Mouse (Mus musculus) CH12.LX (cell line): ENCODE results near the gene Hoxb2. TPM values are rescaled to one million over a fixed set of nuclear protein-coding genes. Genes with fewer than 3 reads are reported as not detected.

Experiments used
- DNase-seq: peaks from one replicate; pipeline ENCODE4 v3.0.0-alpha.2; 2013; ENCODE audit errors: extremely low read depth
- H3K27ac ChIP-seq: 2 replicates; pipeline ENCODE4 v1.5.1; 2012; ENCODE audit warnings: low read depth, mild to moderate bottlenecking, control low read depth, moderate library complexity; ENCODE audit not compliant: insufficient read depth
- H3K27me3 ChIP-seq: replicated peaks from 2 replicates; pipeline ENCODE3; 2012; ENCODE audit warnings: inconsistent platforms
- H3K36me3 ChIP-seq, 2 experiments: replicated peaks in 1 of 2; 2 replicates each; pipeline versions ENCODE3 to v1.6.1; 2012; ENCODE audit warnings: inconsistent platforms in 1 of 2, low read length in 1 of 2, mild to moderate bottlenecking in 1 of 2, mixed read lengths in 1 of 2, moderate library complexity in 1 of 2; ENCODE audit not compliant: control insufficient read depth in 1 of 2, insufficient read depth in 1 of 2
- H3K4me1 ChIP-seq, 2 experiments: 2 replicates each; pipeline ENCODE4 v1.6.1; 2012; ENCODE audit warnings: inconsistent platforms in 1 of 2, moderate library complexity in 1 of 2; ENCODE audit not compliant: insufficient read depth in 2 of 2, control insufficient read depth in 1 of 2
- H3K4me2 ChIP-seq: 2 replicates; pipeline ENCODE4 v1.6.1; 2012; ENCODE audit warnings: low read depth, mild to moderate bottlenecking, control low read depth; ENCODE audit not compliant: poor library complexity, insufficient read depth, severe bottlenecking
- H3K4me3 ChIP-seq, 3 experiments: fragments of 150-350 bp in 1 of 3; sonication (generic) in 1 of 3; replicated peaks in 1 of 3; 2 replicates each; pipeline versions ENCODE3 to v1.5.1; 2011 to 2012; ENCODE audit warnings: low read depth in 2 of 3, low read length in 2 of 3, mild to moderate bottlenecking in 2 of 3, moderate library complexity in 2 of 3, control low read depth in 1 of 3, improper control_type of control experiment in 1 of 3, inconsistent platforms in 1 of 3, mixed read lengths in 1 of 3; ENCODE audit not compliant: poor library complexity in 1 of 3
- H3K79me2 ChIP-seq: replicated peaks from 2 replicates; pipeline ENCODE4 v1.6.1; 2012; ENCODE audit warnings: mild to moderate bottlenecking, moderate library complexity; ENCODE audit not compliant: control insufficient read depth, poor library complexity, insufficient read depth, severe bottlenecking; ENCODE audit errors: extremely low read depth
- H3K9ac ChIP-seq: 2 replicates; pipeline ENCODE4 v1.6.1; 2012; ENCODE audit warnings: low read depth, mild to moderate bottlenecking, control low read depth, moderate library complexity; ENCODE audit not compliant: insufficient read depth
- H3K9me3 ChIP-seq: replicated peaks from 2 replicates; pipeline ENCODE3; 2012; ENCODE audit warnings: low read length, inconsistent platforms, mixed read lengths
- BHLHE40 ChIP-seq: IDR thresholded peaks from 2 replicates; pipeline ENCODE4 v1.6.1; 2011; ENCODE audit warnings: mild to moderate bottlenecking, low read depth, low read length, improper control_type of control experiment
- CHD1 ChIP-seq: IDR thresholded peaks from 2 replicates; pipeline ENCODE4 v1.6.1; 2012; ENCODE audit warnings: low read depth, low read length, improper control_type of control experiment, inconsistent platforms
- CHD2 ChIP-seq: IDR thresholded peaks from 2 replicates; pipeline ENCODE4 v1.6.1; 2011; ENCODE audit warnings: low read length, improper control_type of control experiment
- E2F4 ChIP-seq: IDR thresholded peaks from 2 replicates; pipeline ENCODE4 v1.6.1; 2011; ENCODE audit warnings: low read depth, low read length, improper control_type of control experiment; ENCODE audit not compliant: insufficient replicate concordance
- ELF1 ChIP-seq: IDR thresholded peaks from 2 replicates; pipeline ENCODE4 v1.6.1; 2014; ENCODE audit warnings: low read depth, mild to moderate bottlenecking, inconsistent platforms, low read length, improper control_type of control experiment
- ETS1 ChIP-seq: conservative IDR thresholded peaks from 2 replicates; pipeline ENCODE4 v1.6.1; 2012; ENCODE audit warnings: low read depth, mild to moderate bottlenecking, inconsistent platforms, low read length, improper control_type of control experiment, moderate library complexity
- GABPA ChIP-seq: IDR thresholded peaks from 2 replicates; pipeline ENCODE4 v1.6.1; 2012; ENCODE audit warnings: low read depth, low read length, improper control_type of control experiment, inconsistent platforms; ENCODE audit not compliant: insufficient replicate concordance
- IRF4 ChIP-seq: IDR thresholded peaks from 2 replicates; pipeline ENCODE4 v1.6.1; 2014; ENCODE audit warnings: low read depth, mild to moderate bottlenecking, inconsistent platforms, low read length, improper control_type of control experiment
- JUND ChIP-seq: conservative IDR thresholded peaks from 2 replicates; pipeline ENCODE4 v1.6.1; 2011; ENCODE audit warnings: low read depth, low read length, improper control_type of control experiment
- KAT2A ChIP-seq: IDR thresholded peaks from 2 replicates; pipeline ENCODE4 v1.6.1; 2012; ENCODE audit warnings: low read length, improper control_type of control experiment, inconsistent platforms; ENCODE audit not compliant: insufficient replicate concordance
- MAZ ChIP-seq: IDR thresholded peaks from 2 replicates; pipeline ENCODE4 v1.6.1; 2012; ENCODE audit warnings: low read depth, mild to moderate bottlenecking, inconsistent platforms, low read length, improper control_type of control experiment, moderate library complexity
- MXI1 ChIP-seq: IDR thresholded peaks from 2 replicates; pipeline ENCODE4 v1.6.1; 2011; ENCODE audit warnings: mild to moderate bottlenecking, low read depth, low read length, improper control_type of control experiment
- NELFE ChIP-seq: IDR thresholded peaks from 2 replicates; pipeline ENCODE4 v1.6.1; 2011; ENCODE audit warnings: low read depth, low read length, improper control_type of control experiment
- POLR2AphosphoS2 ChIP-seq: IDR thresholded peaks from 2 replicates; pipeline ENCODE4 v1.6.1; 2011; ENCODE audit warnings: low read depth, low read length, improper control_type of control experiment
- TBP ChIP-seq: conservative IDR thresholded peaks from 2 replicates; pipeline ENCODE4 v1.6.1; 2011; ENCODE audit warnings: low read depth, low read length, improper control_type of control experiment
- TCF12 ChIP-seq: IDR thresholded peaks from 2 replicates; pipeline ENCODE4 v1.6.1; 2014; ENCODE audit warnings: low read depth, mild to moderate bottlenecking, inconsistent platforms, low read length, improper control_type of control experiment
- UBTF ChIP-seq: IDR thresholded peaks from 2 replicates; pipeline ENCODE4 v1.6.1; 2012; ENCODE audit warnings: low read depth, mild to moderate bottlenecking, inconsistent platforms, low read length, improper control_type of control experiment, moderate library complexity
- ZKSCAN1 ChIP-seq: IDR thresholded peaks from 2 replicates; pipeline ENCODE4 v1.6.1; 2012; ENCODE audit warnings: low read depth, inconsistent platforms, low read length, improper control_type of control experiment, borderline replicate concordance
- ZMIZ1 ChIP-seq: IDR thresholded peaks from 2 replicates; pipeline ENCODE4 v1.6.1; 2012; ENCODE audit warnings: low read depth, mild to moderate bottlenecking, inconsistent platforms, low read length, improper control_type of control experiment
- ZNF384 ChIP-seq: IDR thresholded peaks from 2 replicates; pipeline ENCODE4 v1.6.1; 2012; ENCODE audit warnings: low read depth, low read length, improper control_type of control experiment, inconsistent platforms
- dilution Hi-C: fragments of 300-500 bp; cut with MboI; formaldehyde crosslinking; loops from 2 replicates; pipeline ENCODE4 v1.14.3; 2020; ENCODE audit warnings: low sequenced_read_pairs; ENCODE audit not compliant: extremely low pct_unique_long_range_greater_than_20kb, extremely low pct_ligation_motif_present
- in situ Hi-C: fragments of 300-500 bp; cut with MboI; formaldehyde crosslinking; loops from 3 replicates; pipeline ENCODE4 v1.14.3; 2019; ENCODE audit warnings: low sequenced_read_pairs, low pct_ligation_motif_present, low pct_unique_long_range_greater_than_20kb, mixed read lengths
- polyA plus RNA-seq: library from polyadenylated mRNA; unstranded; fragments of >175 nt; gene quantifications from 2 replicates; pipeline ENCODE4 v1.2.1, GENCODE M21; 2012; ENCODE audit warnings: low read depth; ENCODE audit not compliant: insufficient read length
- total RNA-seq, 2 experiments: library from RNA; depleted of rRNA; stranded (reverse); fragments of 300-350 nt in 1 of 2; fragments of >200 nt in 1 of 2; gene quantifications; 2 replicates each; pipeline ENCODE4 v1.2.3; 2012 to 2014

The Hoxb2 gene
- total and polyA plus RNA-seq, 3 experiments, result not detected

DNA sequence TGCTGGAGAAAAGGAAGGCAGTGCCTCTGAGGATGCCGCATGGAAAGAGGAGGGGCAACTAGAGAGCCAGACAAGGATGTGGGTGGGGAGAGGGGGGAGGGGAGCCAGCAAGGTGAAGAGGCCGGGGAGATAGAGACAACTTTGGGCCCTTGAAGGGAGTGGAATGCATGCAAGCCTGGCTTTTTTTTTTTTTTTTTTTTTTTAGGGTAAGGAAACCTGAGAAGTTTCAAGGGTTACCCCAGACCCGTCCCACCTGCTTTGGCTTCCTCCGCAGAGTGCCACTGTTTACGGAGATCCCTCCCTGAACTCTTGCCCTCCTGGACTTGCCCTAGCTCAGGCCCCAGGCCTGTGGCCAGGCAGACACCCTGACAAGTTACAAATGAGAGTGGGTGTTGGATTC lies 13.5 kb downstream of the Hoxb2 start:
- in situ Hi-C loops (no loop called here), dilution Hi-C loops (no loop called here)
- DNase-seq, result no peak
- Histone ChIP-seq H3K9ac (no peak overlapping the region), H3K4me1 (no peaks in the 10 kb centered on the region; a peak in 1 of 4 replicates), H3K9me3 (no peaks in the 10 kb centered on the region), H3K4me3 (no peak overlapping the region), H3K27ac (no peak overlapping the region), H3K79me2 (no peaks in the 10 kb centered on the region), H3K36me3 (no peaks in the 10 kb centered on the region), H3K27me3 (peaks cover 84% of the 10 kb centered on the region), H3K4me2 (no peak overlapping the region)
- no peak for TF ChIP-seq JUND
- 0 out of 2 replicates have a peak, but pooled peaks have one; percentile 20 for TF ChIP-seq ZNF384

DNA sequence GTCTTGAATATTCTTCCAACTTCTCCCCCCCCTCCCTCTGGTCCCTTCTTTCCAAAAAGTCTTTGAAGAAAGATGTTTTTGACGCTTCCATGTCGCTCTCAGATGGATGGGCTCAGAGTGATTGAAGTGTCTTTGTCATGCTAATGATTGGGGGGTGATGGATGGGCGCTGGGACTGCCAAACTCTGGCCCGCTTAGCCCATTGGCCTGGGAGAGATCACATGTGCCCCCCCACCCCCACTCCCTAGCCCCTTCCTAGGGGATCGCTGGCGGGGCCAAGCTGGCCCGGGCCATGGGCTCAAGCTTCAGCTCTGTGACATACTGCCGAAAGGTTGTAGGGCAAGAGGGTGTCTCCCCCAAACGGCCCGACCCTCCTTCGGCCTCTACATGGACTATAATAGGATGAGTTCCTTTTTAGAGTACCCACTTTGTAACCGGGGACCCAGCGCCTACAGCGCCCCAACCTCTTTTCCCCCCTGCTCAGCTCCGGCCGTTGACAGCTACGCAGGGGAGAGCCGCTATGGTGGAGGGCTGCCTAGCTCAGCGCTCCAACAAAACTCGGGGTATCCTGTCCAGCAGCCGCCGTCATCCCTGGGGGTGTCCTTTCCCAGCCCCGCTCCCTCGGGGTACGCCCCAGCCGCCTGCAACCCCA lies 15.2 kb downstream of the Hoxb2 start, which contains the start of gene Hoxb1:
Hoxb1 (plus strand) TSS at position 312 of the 651 bp plus-strand sequence.
- in situ Hi-C loops (no loop called here), dilution Hi-C loops (no loop called here)
- Histone ChIP-seq H3K9me3 (no peaks in the 10 kb centered on the region), H3K36me3 (no peaks in the 10 kb centered on the region), H3K4me3 (no peak within 1 kb of the TSS), H3K9ac (no peak within 1 kb of the TSS), H3K79me2 (no peaks in the 10 kb centered on the region), H3K27me3 (peaks cover 92% of the 10 kb centered on the region), H3K4me1 (no peaks in the 10 kb centered on the region; a peak in 1 of 4 replicates), H3K27ac (no peak within 1 kb of the TSS), H3K4me2 (no peak within 1 kb of the TSS)
- DNase-seq, result no peak
- no peak for TF ChIP-seq MXI1
- no peak for TF ChIP-seq ETS1
- TF ChIP-seq ELF1, result no peak
- no peak for TF ChIP-seq E2F4
- TF ChIP-seq KAT2A, result no peak
- TF ChIP-seq MAZ, result no peak
- TF ChIP-seq TCF12, result no peak
- TF ChIP-seq TBP, result no peak
- TF ChIP-seq GABPA, result no peak
- TF ChIP-seq NELFE, result no peak
- TF ChIP-seq POLR2AphosphoS2, result no peak
- TF ChIP-seq CHD2, result no peak
- no peak for TF ChIP-seq CHD1
- TF ChIP-seq IRF4, result no peak
- TF ChIP-seq ZMIZ1, result no peak
- no peak for TF ChIP-seq BHLHE40
- no peak for TF ChIP-seq UBTF
- TF ChIP-seq ZKSCAN1, result no peak
- TF ChIP-seq, all 38 proteins: peak for 0
